ENCODE assay signal across 8 mouse cellular contexts in the genomic region with DNA sequence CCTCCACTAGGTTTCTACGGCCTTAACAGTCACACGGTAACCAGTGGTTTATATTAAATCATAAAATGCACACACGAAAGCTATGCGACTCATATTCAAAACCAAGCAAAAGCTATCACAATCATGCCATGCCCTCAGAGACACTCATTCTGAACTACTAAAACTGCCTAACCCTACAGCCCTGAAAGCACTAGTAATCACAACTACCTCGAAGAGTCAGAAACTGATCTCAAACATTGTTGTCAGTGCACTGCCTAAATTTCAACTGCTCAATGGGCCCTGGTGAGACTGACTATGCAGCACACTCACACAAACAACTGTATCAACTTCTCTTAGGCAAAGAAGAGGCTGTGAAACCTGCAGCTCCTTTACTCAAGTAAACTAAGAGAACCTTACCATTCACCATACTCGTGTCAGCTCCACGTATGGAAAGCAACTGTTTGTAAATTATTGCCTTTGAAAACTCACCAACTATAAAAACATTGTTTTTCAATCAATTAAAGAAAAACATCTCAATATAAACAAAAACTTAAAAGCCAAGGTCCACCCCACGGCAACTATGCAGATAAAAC. TPM values are rescaled to one million over a fixed set of nuclear protein-coding genes. Genes with fewer than 3 reads are reported as not detected.
DNase-seq lines count a peak whose midpoint lies in the region; ATAC-seq and TF ChIP-seq lines count a peak whose summit lies in the region.

No protein-coding gene starts in this region.

- ATAC-seq in erythroid progenitor cell, adult 5-6 weeks (replicated peaks; ENCODE audit: low FRiP score, poor library complexity, severe bottlenecking): peak; percentile 20
- no peak for ATAC-seq in midbrain, postnatal 0 days (ENCODE audit: low FRiP score)

- 15% methylated on average over 8 of the region's 8 CpGs for WGBS in heart, adult 2 months
- WGBS in kidney, adult 2 months: 11% methylated on average over 8 of the region's 8 CpGs
- WGBS in midbrain, postnatal 0 days: 16% methylated on average over 8 of the region's 8 CpGs

- peak overlapping the region; percentile 94 for H3K27ac ChIP-seq in heart, adult 2 months
- H3K27ac ChIP-seq in ES-E14 (ENCODE audit: insufficient read depth, low read depth, low read length, poor library complexity, severe bottlenecking): no peak overlapping the region
- H3K27ac ChIP-seq in kidney, adult 2 months (ENCODE audit: insufficient read depth, low read depth, low read length): peak overlapping the region; percentile 97
- peak overlapping the region; percentile 100 for H3K27ac ChIP-seq in midbrain, postnatal 0 days (ENCODE audit: low read depth, low read length)

- in situ Hi-C loops in ES-E14 (cut with MboI; ENCODE audit: low sequenced_read_pairs in 2 of 2, unreplicated experiment in 2 of 2): no loop called here

- no peaks in the 10 kb centered on the region; the same call in 1 of the 2 replicates for H3K79me2 ChIP-seq in heart, adult 2 months (replicated peaks; ENCODE audit: control insufficient read depth, insufficient read depth, low read length)

- TF ChIP-seq CTCF in heart, adult 2 months (IDR thresholded peaks at IDR 0.05): no peak
- TF ChIP-seq CTCF in kidney, adult 2 months (conservative IDR thresholded peaks at IDR 0.05; ENCODE audit: insufficient read depth, insufficient read length, low read depth, low read length): no peak
- TF ChIP-seq CTCF in midbrain, postnatal 0 days (IDR thresholded peaks at IDR 0.05): no peak

- peak overlapping the region; percentile 78 for H3K4me3 ChIP-seq in heart, adult 2 months
- peak overlapping the region; percentile 86 to 94 for H3K4me3 ChIP-seq in ES-E14 (ENCODE audit: insufficient read depth in 1 of 2, low read depth in 1 of 2, low read length in 2 of 2, poor library complexity in 1 of 2, severe bottlenecking in 1 of 2)
- peak overlapping the region; percentile 54 for H3K4me3 ChIP-seq in kidney, adult 2 months (ENCODE audit: insufficient read depth, low read depth, low read length)
- peak overlapping the region; percentile 66 for H3K4me3 ChIP-seq in midbrain, postnatal 0 days (ENCODE audit: low read depth, low read length)

- H3K9ac ChIP-seq in heart, adult 2 months (ENCODE audit: low read depth, low read length): peak overlapping the region; percentile 85
- H3K9ac ChIP-seq in ES-E14 (ENCODE audit: insufficient read depth, low read depth, low read length, poor library complexity, severe bottlenecking): peak overlapping the region; percentile 52; the same call in 1 of the 2 replicates
- H3K9ac ChIP-seq in midbrain, postnatal 0 days (replicated peaks; ENCODE audit: low read length, poor library complexity, severe bottlenecking): peak overlapping the region; percentile 54

- intact Hi-C loops in heart, adult 2 months (cut with DNase I): loop anchor here (10.0 kb wide), 1 partner anchor 381 kb away; no protein-coding TSS in a partner anchor
- intact Hi-C loops in heart, postnatal 25 days (cut with DNase I): loop anchor here (10.0 kb wide), 1 partner anchor 281 kb away; no protein-coding TSS in a partner anchor

- DNase-seq in heart, adult 2 months: peak; percentile 22 to 26
- DNase-seq in heart, postnatal 25 days (ENCODE audit: low spot score): no peak
- no peak for DNase-seq in ES-E14 (ENCODE audit: low read depth, low spot score)
- peak; percentile 50 for DNase-seq in kidney, adult 2 months
- no peak for DNase-seq in midbrain, postnatal 0 days (ENCODE audit: low spot score)
- DNase-seq in frontal cortex, postnatal 25 days (ENCODE audit: low spot score in 2 of 2): no peak
- no peak for DNase-seq in urinary bladder, postnatal 14 days (ENCODE audit: low spot score)

- peaks cover 14% of the 10 kb centered on the region for H3K36me3 ChIP-seq in heart, adult 2 months (ENCODE audit: control insufficient read depth, insufficient read depth, low read length)
- H3K36me3 ChIP-seq in ES-E14 (ENCODE audit: control insufficient read depth, insufficient read depth, low read length, poor library complexity, severe bottlenecking): no peaks in the 10 kb centered on the region
- H3K36me3 ChIP-seq in kidney, adult 2 months (ENCODE audit: control insufficient read depth, insufficient read depth, low read length): no peaks in the 10 kb centered on the region
- H3K36me3 ChIP-seq in midbrain, postnatal 0 days (ENCODE audit: insufficient read depth, low read length): no peaks in the 10 kb centered on the region

- peaks cover 2% of the 10 kb centered on the region; the same call in 1 of the 2 replicates for H3K4me1 ChIP-seq in heart, adult 2 months (ENCODE audit: control insufficient read depth, insufficient read depth, low read length)
- peaks cover 4 to 7% of the 10 kb centered on the region in 2 experiments; a peak in 2 of 4 replicates for H3K4me1 ChIP-seq in ES-E14 (ENCODE audit: control insufficient read depth in 2 of 2, insufficient read depth in 2 of 2, low read length in 2 of 2, poor library complexity in 1 of 2)
- peaks cover 4% of the 10 kb centered on the region; the same call in 1 of the 2 replicates for H3K4me1 ChIP-seq in kidney, adult 2 months (ENCODE audit: control insufficient read depth, insufficient read depth, low read length)
- H3K4me1 ChIP-seq in midbrain, postnatal 0 days (ENCODE audit: insufficient read depth, low read length): no peaks in the 10 kb centered on the region

- TF ChIP-seq POLR2A in heart, adult 2 months (IDR thresholded peaks at IDR 0.05; ENCODE audit: insufficient read depth, low read depth, low read length): no peak
- no peak for TF ChIP-seq POLR2A in kidney, adult 2 months (IDR thresholded peaks at IDR 0.05; ENCODE audit: low read depth, low read length)

- TF ChIP-seq EP300 in heart, adult 2 months (IDR thresholded peaks at IDR 0.05; ENCODE audit: insufficient read depth, low read depth, low read length): no peak

- no peaks in the 10 kb centered on the region for H3K9me3 ChIP-seq in ES-E14 (ENCODE audit: control insufficient read depth, insufficient read depth, low read depth, low read length)
- H3K9me3 ChIP-seq in midbrain, postnatal 0 days (ENCODE audit: low read length): no peaks in the 10 kb centered on the region

- peak overlapping the region; percentile 82 for H3K4me2 ChIP-seq in midbrain, postnatal 0 days (ENCODE audit: low read depth, low read length, poor library complexity, severe bottlenecking)

- no peaks in the 10 kb centered on the region for H3K27me3 ChIP-seq in heart, adult 2 months (ENCODE audit: control insufficient read depth, insufficient read depth, low read length)
- H3K27me3 ChIP-seq in kidney, adult 2 months (replicated peaks; ENCODE audit: control insufficient read depth, insufficient read depth, low read length): no peaks in the 10 kb centered on the region
- H3K27me3 ChIP-seq in midbrain, postnatal 0 days (ENCODE audit: insufficient read depth, low read length): no peaks in the 10 kb centered on the region

TF ChIP-seq in ES-E14, 5 proteins besides CTCF, POLR2A, EP300 and RAD21:
- TF ChIP-seq ZC3H11A (IDR thresholded peaks at IDR 0.05; ENCODE audit: borderline replicate concordance, low read depth, low read length) (no peak), HCFC1 (IDR thresholded peaks at IDR 0.05; ENCODE audit: borderline replicate concordance, insufficient read depth, low read length) (no peak), MAFK (IDR thresholded peaks at IDR 0.05; ENCODE audit: insufficient read depth, low read depth, low read length) (no peak), CHD2 (IDR thresholded peaks at IDR 0.05; ENCODE audit: low read depth, low read length) (no peak), ZNF384 (IDR thresholded peaks at IDR 0.05; ENCODE audit: low read depth, low read length) (no peak)

RNA-seq across cellular contexts. Expression of a gene that starts 1.9 kb away (rescaled TPM):
- total RNA-seq in heart, adult 2 months (2021): 10 to 100 TPM; 29.0 to 29.3 TPM
- polyA plus RNA-seq in heart, adult 2 months (2012; rRNA removed): 2.6 and 6.4 TPM in 2 replicates
- total RNA-seq in heart, postnatal 25 days (2021): 10 to 100 TPM; 29.2 to 31.4 TPM
- total RNA-seq in ES-E14 (2012; rRNA removed): 52.4 and 56.7 TPM in 2 replicates
- total RNA-seq in erythroid progenitor cell, adult 5-6 weeks (2015; ENCODE audit: low replicate concordance): 143 and 148 TPM in 2 replicates
- total RNA-seq in erythroid progenitor cell, adult 5-6 weeks (2017; ENCODE audit: low replicate concordance): 174 and 230 TPM in 2 replicates
- 2.5 and 2.9 TPM in 2 replicates for polyA plus RNA-seq in kidney, adult 2 months (2012; rRNA removed)
- 50.6 and 80.6 TPM in 2 replicates for total RNA-seq in midbrain, postnatal 0 days (2014; rRNA removed)
- 43.8 and 52.1 TPM in 2 replicates for polyA plus RNA-seq in midbrain, postnatal 0 days (2015; fragmentation: Nextera tagmentation; extraction: Ambion mirVana)

Comparison
In these comparisons a context has a peak if more than half of its experiments do, and no peak if none do; other contexts are left out.
1. DNase-seq: peak in heart, adult 2 months (2 of 2) and kidney, adult 2 months (single experiment); none in heart, postnatal 25 days (single experiment), ES-E14 (single experiment), midbrain, postnatal 0 days (single experiment), frontal cortex, postnatal 25 days (0 of 2) and urinary bladder, postnatal 14 days (single experiment).
2. Peak in every context shown above with its lines, with median percentiles within 50 percentile points of each other: H3K4me3 ChIP-seq and H3K9ac ChIP-seq.